Mouse (Mus musculus): ENCODE results near the gene Zbtb16. TPM values are rescaled to one million over a fixed set of nuclear protein-coding genes. Genes with fewer than 3 reads are reported as not detected.

Zbtb16 gene
- polyA plus RNA-seq, 1 experiment, result 3.0 TPM

GRCm38 (mm10) chr9:48828839-48829238, 7.2 kb downstream of the Zbtb16 start:
- Histone ChIP-seq H3K27me3 (replicated peaks; ENCODE audit: control insufficient read depth, insufficient read depth, low read length) (no peaks in the 10 kb centered on the region), H3K36me3 (ENCODE audit: control insufficient read depth, insufficient read depth, low read length) (no peaks in the 10 kb centered on the region), H3K27ac (ENCODE audit: insufficient read depth, low read depth, low read length) (no peak overlapping the region), H3K4me1 (ENCODE audit: control insufficient read depth, insufficient read depth, low read length) (no peaks in the 10 kb centered on the region), H3K4me3 (ENCODE audit: insufficient read depth, low read depth, low read length) (no peak overlapping the region)
- no peak for DNase-seq
- 81% methylated on average over 7 of the region's 7 CpGs for WGBS
- no peak for TF ChIP-seq POLR2A (IDR thresholded peaks at IDR 0.05; ENCODE audit: low read depth, low read length)
- TF ChIP-seq CTCF (conservative IDR thresholded peaks at IDR 0.05; ENCODE audit: insufficient read depth, insufficient read length, low read depth, low read length), result no peak

GRCm38 (mm10) chr9:48826377-48826889, 9.6 kb downstream of the Zbtb16 start:
- H3K4me3 ChIP-seq (ENCODE audit: insufficient read depth, low read depth, low read length), result no peak overlapping the region
- H3K4me1 ChIP-seq (ENCODE audit: control insufficient read depth, insufficient read depth, low read length), result no peaks in the 10 kb centered on the region
- no peak for TF ChIP-seq POLR2A (IDR thresholded peaks at IDR 0.05; ENCODE audit: low read depth, low read length)
- no peak for TF ChIP-seq CTCF (conservative IDR thresholded peaks at IDR 0.05; ENCODE audit: insufficient read depth, insufficient read length, low read depth, low read length)
- no peaks in the 10 kb centered on the region for H3K36me3 ChIP-seq (ENCODE audit: control insufficient read depth, insufficient read depth, low read length)
- H3K27me3 ChIP-seq (replicated peaks; ENCODE audit: control insufficient read depth, insufficient read depth, low read length), result no peaks in the 10 kb centered on the region
- H3K27ac ChIP-seq (ENCODE audit: insufficient read depth, low read depth, low read length), result no peak overlapping the region
- 77% methylated on average over 7 of the region's 7 CpGs for WGBS
- DNase-seq, result no peak

GRCm38 (mm10) chr9:48824533-48825130, 11.4 kb downstream of the Zbtb16 start:
- no peak for TF ChIP-seq CTCF (conservative IDR thresholded peaks at IDR 0.05; ENCODE audit: insufficient read depth, insufficient read length, low read depth, low read length)
- TF ChIP-seq POLR2A (IDR thresholded peaks at IDR 0.05; ENCODE audit: low read depth, low read length), result no peak
- Histone ChIP-seq H3K4me3 (ENCODE audit: insufficient read depth, low read depth, low read length) (no peak overlapping the region), H3K4me1 (ENCODE audit: control insufficient read depth, insufficient read depth, low read length) (no peaks in the 10 kb centered on the region), H3K27me3 (replicated peaks; ENCODE audit: control insufficient read depth, insufficient read depth, low read length) (no peaks in the 10 kb centered on the region), H3K36me3 (ENCODE audit: control insufficient read depth, insufficient read depth, low read length) (no peaks in the 10 kb centered on the region), H3K27ac (ENCODE audit: insufficient read depth, low read depth, low read length) (no peak overlapping the region)
- 89% methylated on average over 12 of the region's 12 CpGs for WGBS
- DNase-seq, result no peak

GRCm38 (mm10) chr9:48823851-48824250, 12.2 kb downstream of the Zbtb16 start:
- H3K27me3 ChIP-seq (replicated peaks; ENCODE audit: control insufficient read depth, insufficient read depth, low read length), result no peaks in the 10 kb centered on the region
- DNase-seq, result no peak
- no peak overlapping the region for H3K27ac ChIP-seq (ENCODE audit: insufficient read depth, low read depth, low read length)

GRCm38 (mm10) chr9:48823319-48823705, 12.7 kb downstream of the Zbtb16 start:
- TF ChIP-seq POLR2A (IDR thresholded peaks at IDR 0.05; ENCODE audit: low read depth, low read length) (no peak), CTCF (conservative IDR thresholded peaks at IDR 0.05; ENCODE audit: insufficient read depth, insufficient read length, low read depth, low read length) (no peak)
- Histone ChIP-seq H3K4me3 (ENCODE audit: insufficient read depth, low read depth, low read length) (no peak overlapping the region), H3K36me3 (ENCODE audit: control insufficient read depth, insufficient read depth, low read length) (no peaks in the 10 kb centered on the region), H3K27ac (ENCODE audit: insufficient read depth, low read depth, low read length) (no peak overlapping the region), H3K4me1 (ENCODE audit: control insufficient read depth, insufficient read depth, low read length) (no peaks in the 10 kb centered on the region), H3K27me3 (replicated peaks; ENCODE audit: control insufficient read depth, insufficient read depth, low read length) (no peaks in the 10 kb centered on the region)
- WGBS, result 63% methylated on average over 7 of the region's 7 CpGs
- no peak for DNase-seq

More at GRCm38 (mm10) chr9:48823851-48824250, 12.2 kb downstream of the Zbtb16 start:
- 83% methylated on average over 6 of the region's 6 CpGs for WGBS
- no peak for TF ChIP-seq POLR2A (IDR thresholded peaks at IDR 0.05; ENCODE audit: low read depth, low read length)
- no peak for TF ChIP-seq CTCF (conservative IDR thresholded peaks at IDR 0.05; ENCODE audit: insufficient read depth, insufficient read length, low read depth, low read length)
- no peaks in the 10 kb centered on the region for H3K4me1 ChIP-seq (ENCODE audit: control insufficient read depth, insufficient read depth, low read length)
- no peaks in the 10 kb centered on the region for H3K36me3 ChIP-seq (ENCODE audit: control insufficient read depth, insufficient read depth, low read length)
- no peak overlapping the region for H3K4me3 ChIP-seq (ENCODE audit: insufficient read depth, low read depth, low read length)

GRCm38 (mm10) chr9:48822586-48823318, 13.3 kb downstream of the Zbtb16 start:
- Histone ChIP-seq H3K36me3 (ENCODE audit: control insufficient read depth, insufficient read depth, low read length) (no peaks in the 10 kb centered on the region), H3K27me3 (replicated peaks; ENCODE audit: control insufficient read depth, insufficient read depth, low read length) (no peaks in the 10 kb centered on the region), H3K4me1 (ENCODE audit: control insufficient read depth, insufficient read depth, low read length) (no peaks in the 10 kb centered on the region), H3K27ac (ENCODE audit: insufficient read depth, low read depth, low read length) (no peak overlapping the region), H3K4me3 (ENCODE audit: insufficient read depth, low read depth, low read length) (no peak overlapping the region)
- DNase-seq, result no peak
- WGBS, result 52% methylated on average over 18 of the region's 18 CpGs
- TF ChIP-seq POLR2A (IDR thresholded peaks at IDR 0.05; ENCODE audit: low read depth, low read length), result no peak
- no peak for TF ChIP-seq CTCF (conservative IDR thresholded peaks at IDR 0.05; ENCODE audit: insufficient read depth, insufficient read length, low read depth, low read length)

GRCm38 (mm10) chr9:48821916-48822585, 14.0 kb downstream of the Zbtb16 start:
- H3K36me3 ChIP-seq (ENCODE audit: control insufficient read depth, insufficient read depth, low read length), result no peaks in the 10 kb centered on the region
- whole genome bisulfite sequencing, result 73% methylated on average over 15 of the region's 15 CpGs
- H3K4me3 ChIP-seq (ENCODE audit: insufficient read depth, low read depth, low read length), result no peak overlapping the region
- DNase-seq, result no peak
- H3K27ac ChIP-seq (ENCODE audit: insufficient read depth, low read depth, low read length), result no peak overlapping the region
- H3K27me3 ChIP-seq (replicated peaks; ENCODE audit: control insufficient read depth, insufficient read depth, low read length), result no peaks in the 10 kb centered on the region
- H3K4me1 ChIP-seq (ENCODE audit: control insufficient read depth, insufficient read depth, low read length), result no peaks in the 10 kb centered on the region
- TF ChIP-seq POLR2A (IDR thresholded peaks at IDR 0.05; ENCODE audit: low read depth, low read length), result no peak
- TF ChIP-seq CTCF (conservative IDR thresholded peaks at IDR 0.05; ENCODE audit: insufficient read depth, insufficient read length, low read depth, low read length), result no peak

Data from kidney, adult 2 months (tissue).